Mouse (Mus musculus) G1E (cell line): ENCODE measurements around the gene Fkbp2.

ENCODE experiments used
- CTCF ChIP-seq: IDR thresholded peaks from 2 replicates; pipeline ENCODE4 v1.5.1; 2012; ENCODE audit warnings: low read depth, low read length, inconsistent platforms, mixed read lengths
- GATA1 ChIP-seq: IDR thresholded peaks from 2 replicates; pipeline ENCODE4 v1.6.1; 2012; ENCODE audit warnings: borderline replicate concordance, low read length, inconsistent platforms, mixed read lengths
- GATA2 ChIP-seq: IDR thresholded peaks from 2 replicates; pipeline ENCODE4 v1.6.1; 2012; ENCODE audit warnings: low read depth, low read length, inconsistent platforms, borderline replicate concordance
- POLR2AphosphoS5 ChIP-seq: IDR thresholded peaks from 2 replicates; pipeline ENCODE4 v1.6.1; 2012; ENCODE audit warnings: low read depth, low read length, inconsistent platforms; ENCODE audit not compliant: insufficient replicate concordance
- TAL1 ChIP-seq: conservative IDR thresholded peaks from 2 replicates; pipeline ENCODE4 v1.6.1; 2012; ENCODE audit warnings: low read depth, low read length, inconsistent platforms, mixed read lengths

DNA sequence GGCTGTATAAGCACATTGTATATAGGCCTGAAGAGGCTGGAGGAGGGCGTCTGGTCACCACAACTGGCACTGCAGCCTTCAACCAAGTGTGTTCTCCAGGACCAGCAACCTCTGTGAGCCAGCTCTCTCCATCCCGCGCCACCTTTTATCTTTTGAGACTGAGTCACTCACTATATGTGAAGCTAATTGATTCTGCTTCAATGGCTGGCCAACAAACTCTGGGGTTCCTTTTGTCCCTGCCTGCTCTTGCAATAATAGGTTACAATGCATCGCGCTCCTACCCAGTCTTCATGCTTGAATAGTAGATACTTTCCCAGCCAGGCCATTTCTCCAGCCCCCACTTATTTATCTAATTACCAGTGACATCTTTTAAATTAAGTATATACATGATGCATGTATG is 3.3 kb upstream of the Fkbp2 start:
- TF ChIP-seq GATA1 (no peak), CTCF (no peak), TAL1 (no peak), POLR2AphosphoS5 (no peak), GATA2 (no peak)
